Mouse (Mus musculus): ENCODE measurements around the gene Ccnf. TPM values are rescaled to one million over a fixed set of nuclear protein-coding genes. Genes with fewer than 3 reads are reported as not detected.
A peak's percentile ranks its signal among the peaks of the same experiment; 100 is the strongest.

Gene Ccnf
- polyA plus RNA-seq, 1 experiment from 2014 or later = 7.0 TPM

GRCm38 (mm10) chr17:24236921-24237320, 14.4 kb downstream of the Ccnf start:
- H3K9ac ChIP-seq (replicated peaks; ENCODE audit: low read depth, low read length) = no peak overlapping the region
- no peak overlapping the region for H3K4me2 ChIP-seq (ENCODE audit: low read depth, low read length)
- no peaks in the 10 kb centered on the region for H3K27me3 ChIP-seq (ENCODE audit: control insufficient read depth, insufficient read depth, low read length)
- no peak for ATAC-seq (ENCODE audit: low read depth)
- H3K27ac ChIP-seq (ENCODE audit: low read depth, low read length) = no peak overlapping the region
- WGBS = 95% methylated on average over 7 of the region's 7 CpGs
- no peaks in the 10 kb centered on the region for H3K9me3 ChIP-seq (ENCODE audit: control insufficient read depth, low read length)
- no peak overlapping the region for H3K4me3 ChIP-seq (ENCODE audit: low read depth, low read length)
- no peaks in the 10 kb centered on the region for H3K4me1 ChIP-seq (ENCODE audit: control insufficient read depth, insufficient read depth, low read length)
- H3K36me3 ChIP-seq (ENCODE audit: control insufficient read depth, insufficient read depth, low read length) = peaks cover 19% of the 10 kb centered on the region

GRCm38 (mm10) chr17:24236479-24236878, 14.8 kb downstream of the Ccnf start:
- Histone ChIP-seq H3K27ac (ENCODE audit: low read depth, low read length) (no peak overlapping the region), H3K36me3 (ENCODE audit: control insufficient read depth, insufficient read depth, low read length) (peaks cover 19% of the 10 kb centered on the region), H3K27me3 (ENCODE audit: control insufficient read depth, insufficient read depth, low read length) (no peaks in the 10 kb centered on the region), H3K4me2 (ENCODE audit: low read depth, low read length) (no peak overlapping the region), H3K9me3 (ENCODE audit: control insufficient read depth, low read length) (no peaks in the 10 kb centered on the region), H3K4me1 (ENCODE audit: control insufficient read depth, insufficient read depth, low read length) (no peaks in the 10 kb centered on the region), H3K4me3 (ENCODE audit: low read depth, low read length) (no peak overlapping the region), H3K9ac (replicated peaks; ENCODE audit: low read depth, low read length) (no peak overlapping the region)
- 97% methylated on average over 1 of the region's 1 CpGs for whole genome bisulfite sequencing
- no peak for ATAC-seq (ENCODE audit: low read depth)

GRCm38 (mm10) chr17:24227941-24228340, 23.3 kb downstream of the Ccnf start:
- H3K4me2 ChIP-seq (ENCODE audit: low read depth, low read length) = no peak overlapping the region
- no peak overlapping the region for H3K9ac ChIP-seq (replicated peaks; ENCODE audit: low read depth, low read length)
- H3K4me3 ChIP-seq (ENCODE audit: low read depth, low read length) = no peak overlapping the region
- H3K36me3 ChIP-seq (ENCODE audit: control insufficient read depth, insufficient read depth, low read length) = peaks cover 22% of the 10 kb centered on the region
- 90% methylated on average over 7 of the region's 7 CpGs for WGBS
- H3K9me3 ChIP-seq (ENCODE audit: control insufficient read depth, low read length) = no peaks in the 10 kb centered on the region
- no peaks in the 10 kb centered on the region for H3K4me1 ChIP-seq (ENCODE audit: control insufficient read depth, insufficient read depth, low read length)
- no peak overlapping the region for H3K27ac ChIP-seq (ENCODE audit: low read depth, low read length)
- no peak for ATAC-seq (ENCODE audit: low read depth)
- no peaks in the 10 kb centered on the region for H3K27me3 ChIP-seq (ENCODE audit: control insufficient read depth, insufficient read depth, low read length)

GRCm38 (mm10) chr17:24226721-24227120, 24.6 kb downstream of the Ccnf start:
- H3K9me3 ChIP-seq (ENCODE audit: control insufficient read depth, low read length) = no peaks in the 10 kb centered on the region
- no peak overlapping the region for H3K9ac ChIP-seq (replicated peaks; ENCODE audit: low read depth, low read length)
- WGBS = 92% methylated on average over 8 of the region's 8 CpGs
- H3K36me3 ChIP-seq (ENCODE audit: control insufficient read depth, insufficient read depth, low read length) = peaks cover 22% of the 10 kb centered on the region
- no peak overlapping the region for H3K4me2 ChIP-seq (ENCODE audit: low read depth, low read length)
- H3K4me3 ChIP-seq (ENCODE audit: low read depth, low read length) = no peak overlapping the region
- no peak for ATAC-seq (ENCODE audit: low read depth)
- no peak overlapping the region for H3K27ac ChIP-seq (ENCODE audit: low read depth, low read length)
- H3K4me1 ChIP-seq (ENCODE audit: control insufficient read depth, insufficient read depth, low read length) = no peaks in the 10 kb centered on the region
- H3K27me3 ChIP-seq (ENCODE audit: control insufficient read depth, insufficient read depth, low read length) = no peaks in the 10 kb centered on the region

GRCm38 (mm10) chr17:24225851-24226250, 25.4 kb downstream of the Ccnf start:
- ATAC-seq (ENCODE audit: low read depth) = no peak
- Histone ChIP-seq H3K27ac (ENCODE audit: low read depth, low read length) (no peak overlapping the region), H3K9me3 (ENCODE audit: control insufficient read depth, low read length) (no peaks in the 10 kb centered on the region), H3K4me1 (ENCODE audit: control insufficient read depth, insufficient read depth, low read length) (no peaks in the 10 kb centered on the region), H3K4me3 (ENCODE audit: low read depth, low read length) (no peak overlapping the region), H3K27me3 (ENCODE audit: control insufficient read depth, insufficient read depth, low read length) (no peaks in the 10 kb centered on the region), H3K4me2 (ENCODE audit: low read depth, low read length) (no peak overlapping the region), H3K9ac (replicated peaks; ENCODE audit: low read depth, low read length) (no peak overlapping the region), H3K36me3 (ENCODE audit: control insufficient read depth, insufficient read depth, low read length) (peaks cover 22% of the 10 kb centered on the region)
- WGBS = 95% methylated on average over 5 of the region's 5 CpGs

GRCm38 (mm10) chr17:24224741-24225140, 26.5 kb downstream of the Ccnf start:
- Histone ChIP-seq H3K4me2 (ENCODE audit: low read depth, low read length) (no peak overlapping the region), H3K4me1 (ENCODE audit: control insufficient read depth, insufficient read depth, low read length) (peaks cover 6% of the 10 kb centered on the region), H3K27me3 (ENCODE audit: control insufficient read depth, insufficient read depth, low read length) (no peaks in the 10 kb centered on the region), H3K9ac (replicated peaks; ENCODE audit: low read depth, low read length) (no peak overlapping the region), H3K9me3 (ENCODE audit: control insufficient read depth, low read length) (no peaks in the 10 kb centered on the region), H3K4me3 (ENCODE audit: low read depth, low read length) (no peak overlapping the region), H3K27ac (ENCODE audit: low read depth, low read length) (no peak overlapping the region), H3K36me3 (ENCODE audit: control insufficient read depth, insufficient read depth, low read length) (peaks cover 17% of the 10 kb centered on the region)
- WGBS = 90% methylated on average over 10 of the region's 10 CpGs
- ATAC-seq (ENCODE audit: low read depth) = no peak

- peaks cover 17% of the 10 kb centered on the region for H3K36me3 ChIP-seq (ENCODE audit: control insufficient read depth, insufficient read depth, low read length)
- no peaks in the 10 kb centered on the region for H3K27me3 ChIP-seq (ENCODE audit: control insufficient read depth, insufficient read depth, low read length)
- 89% methylated on average over 5 of the region's 5 CpGs for WGBS
Measured at GRCm38 (mm10) chr17:24223513-24223912, 27.8 kb downstream of the Ccnf start.

GRCm38 (mm10) chr17:24222653-24223052, 28.6 kb downstream of the Ccnf start:
- WGBS = 72% methylated on average over 6 of the region's 6 CpGs

More at GRCm38 (mm10) chr17:24223513-24223912, 27.8 kb downstream of the Ccnf start:
- Histone ChIP-seq H3K4me1 (ENCODE audit: control insufficient read depth, insufficient read depth, low read length) (peaks cover 8% of the 10 kb centered on the region), H3K9me3 (ENCODE audit: control insufficient read depth, low read length) (no peaks in the 10 kb centered on the region), H3K4me2 (ENCODE audit: low read depth, low read length) (no peak overlapping the region), H3K9ac (replicated peaks; ENCODE audit: low read depth, low read length) (no peak overlapping the region), H3K4me3 (ENCODE audit: low read depth, low read length) (no peak overlapping the region), H3K27ac (ENCODE audit: low read depth, low read length) (no peak overlapping the region)
- ATAC-seq (ENCODE audit: low read depth) = no peak

GRCm38 (mm10) chr17:24220435-24221411, 30.6 kb downstream of the Ccnf start, which contains the start of gene Tedc2:
Gene Tedc2 (minus strand): TSS chr17:24220851.
- Histone ChIP-seq H3K9ac (replicated peaks; ENCODE audit: low read depth, low read length) (peak within 1 kb of the TSS; percentile 66), H3K27me3 (ENCODE audit: control insufficient read depth, insufficient read depth, low read length) (no peaks in the 10 kb centered on the region), H3K4me2 (ENCODE audit: low read depth, low read length) (peak within 1 kb of the TSS; percentile 69), H3K27ac (ENCODE audit: low read depth, low read length) (peak within 1 kb of the TSS; percentile 52; the same call in 1 of the 2 replicates), H3K4me3 (ENCODE audit: low read depth, low read length) (peak within 1 kb of the TSS; percentile 75), H3K4me1 (ENCODE audit: control insufficient read depth, insufficient read depth, low read length) (peaks cover 8% of the 10 kb centered on the region), H3K36me3 (ENCODE audit: control insufficient read depth, insufficient read depth, low read length) (peaks cover 15% of the 10 kb centered on the region), H3K9me3 (ENCODE audit: control insufficient read depth, low read length) (no peaks in the 10 kb centered on the region)
- ATAC-seq (ENCODE audit: low read depth) = peak; percentile 95
- WGBS = 5% methylated on average over 41 of the region's 41 CpGs

More at GRCm38 (mm10) chr17:24222653-24223052, 28.6 kb downstream of the Ccnf start:
- no peak overlapping the region for H3K9ac ChIP-seq (replicated peaks; ENCODE audit: low read depth, low read length)
- H3K4me2 ChIP-seq (ENCODE audit: low read depth, low read length) = no peak overlapping the region
- peaks cover 8% of the 10 kb centered on the region for H3K4me1 ChIP-seq (ENCODE audit: control insufficient read depth, insufficient read depth, low read length)
- no peaks in the 10 kb centered on the region for H3K27me3 ChIP-seq (ENCODE audit: control insufficient read depth, insufficient read depth, low read length)
- peaks cover 13% of the 10 kb centered on the region for H3K36me3 ChIP-seq (ENCODE audit: control insufficient read depth, insufficient read depth, low read length)
- no peak overlapping the region for H3K4me3 ChIP-seq (ENCODE audit: low read depth, low read length)
- H3K27ac ChIP-seq (ENCODE audit: low read depth, low read length) = no peak overlapping the region
- ATAC-seq (ENCODE audit: low read depth) = no peak
- H3K9me3 ChIP-seq (ENCODE audit: control insufficient read depth, low read length) = no peaks in the 10 kb centered on the region

Measured in neural tube, embryonic 14.5 days (tissue).